Mouse (Mus musculus) small intestine, adult 2 months (tissue): ENCODE results near the gene Cenpb. TPM values are rescaled to one million over a fixed set of nuclear protein-coding genes. Genes with fewer than 3 reads are reported as not detected.

Experiments used
- H3K27ac ChIP-seq: fragments of 200-500 bp; 2 replicates; pipeline ENCODE4 v1.5.1; 2012; ENCODE audit warnings: low read depth, low read length, control low read depth, inconsistent platforms; ENCODE audit not compliant: insufficient read depth
- H3K27me3 ChIP-seq: fragments of 200-500 bp; 2 replicates; pipeline ENCODE4 v1.6.1; 2012; ENCODE audit warnings: mild to moderate bottlenecking, moderate library complexity, low read length, inconsistent platforms; ENCODE audit not compliant: control insufficient read depth, insufficient read depth
- H3K36me3 ChIP-seq: fragments of 200-500 bp; 2 replicates; pipeline ENCODE4 v1.6.1; 2012; ENCODE audit warnings: mild to moderate bottlenecking, low read length, control low read depth, inconsistent platforms; ENCODE audit not compliant: control insufficient read depth, insufficient read depth
- H3K4me1 ChIP-seq: fragments of 200-500 bp; 2 replicates; pipeline ENCODE4 v1.6.1; 2012; ENCODE audit warnings: low read length, inconsistent platforms, mixed read lengths; ENCODE audit not compliant: control insufficient read depth, insufficient read depth, insufficient read length
- H3K4me3 ChIP-seq: fragments of 200-500 bp; 2 replicates; pipeline ENCODE4 v1.5.1; 2012; ENCODE audit warnings: low read depth, mild to moderate bottlenecking, control low read depth, inconsistent platforms, low read length, moderate library complexity
- CTCF ChIP-seq: fragments of 200-500 bp; IDR thresholded peaks from 2 replicates; pipeline ENCODE4 v1.5.1; 2012; ENCODE audit warnings: low read depth, mild to moderate bottlenecking, control low read depth, inconsistent platforms, low read length, moderate library complexity, mixed read lengths; ENCODE audit not compliant: insufficient replicate concordance, insufficient read length; ENCODE audit errors: extremely low read depth
- POLR2A ChIP-seq: fragments of 200-500 bp; IDR thresholded peaks from 2 replicates; pipeline ENCODE4 v1.6.1; 2012; ENCODE audit warnings: low read depth, mild to moderate bottlenecking, control low read depth, inconsistent platforms, low read length, moderate library complexity
- WGBS: fragments of 180-500 bp; shearing (Covaris S2); methylation state at CpG from one replicate; pipeline ENCODE4 v1.1.7; 2018; 5-methylcytosine and 5-hydroxymethylcytosine counted together
- polyA plus RNA-seq: library from polyadenylated mRNA; depleted of rRNA; stranded (reverse); fragments of >200 nt; gene quantifications from 2 replicates; pipeline ENCODE4 v1.2.3, GENCODE M21; 2012

Gene Cenpb
- polyA plus RNA-seq, 1 experiment, result 95.1 TPM

GRCm38 (mm10) chr2:131208356-131208755 lies 28.5 kb upstream of the Cenpb start:
- no peak overlapping the region for H3K4me3 ChIP-seq
- H3K4me1 ChIP-seq, result peaks cover 43% of the 10 kb centered on the region
- H3K36me3 ChIP-seq, result peaks cover 8% of the 10 kb centered on the region; the same call in 1 of the 2 replicates
- no peak for TF ChIP-seq POLR2A
- TF ChIP-seq CTCF, result no peak
- 86% methylated on average over 2 of the region's 2 CpGs for WGBS
- H3K27ac ChIP-seq, result no peak overlapping the region
- no peaks in the 10 kb centered on the region for H3K27me3 ChIP-seq

- Histone ChIP-seq H3K27ac (no peak within 1 kb of the TSS), H3K36me3 (no peaks in the 10 kb centered on the region), H3K4me1 (peaks cover 33% of the 10 kb centered on the region), H3K4me3 (no peak within 1 kb of the TSS), H3K27me3 (no peaks in the 10 kb centered on the region)
- 88% methylated on average over 4 of the region's 4 CpGs for WGBS
- no peak for TF ChIP-seq CTCF
- no peak for TF ChIP-seq POLR2A
Measured at GRCm38 (mm10) chr2:131206778-131207177, 26.9 kb upstream of the Cenpb start, which contains the start of gene Ap5s1. Gene Ap5s1, plus strand, starts transcription at chr2:131207078.

GRCm38 (mm10) chr2:131205521-131206182 lies 25.8 kb upstream of the Cenpb start:
- TF ChIP-seq CTCF (no peak), POLR2A (no peak)
- H3K4me3 ChIP-seq, result no peak overlapping the region
- no peaks in the 10 kb centered on the region for H3K27me3 ChIP-seq
- no peak overlapping the region for H3K27ac ChIP-seq
- 67% methylated on average over 8 of the region's 8 CpGs for WGBS
- no peaks in the 10 kb centered on the region for H3K36me3 ChIP-seq
- H3K4me1 ChIP-seq, result peaks cover 32% of the 10 kb centered on the region

- TF ChIP-seq CTCF (no peak), POLR2A (peak; percentile 29; the same call in 1 of the 2 replicates)
- Histone ChIP-seq H3K27me3 (no peaks in the 10 kb centered on the region), H3K4me3 (peak overlapping the region; percentile 11; the same call in 1 of the 2 replicates), H3K36me3 (no peaks in the 10 kb centered on the region; the same call in 1 of the 2 replicates), H3K27ac (peak overlapping the region; percentile 86), H3K4me1 (peaks cover 28% of the 10 kb centered on the region)
- 2% methylated on average over 7 of the region's 7 CpGs for WGBS
Measured at GRCm38 (mm10) chr2:131204410-131204981, 24.6 kb upstream of the Cenpb start.

GRCm38 (mm10) chr2:131203816-131204409 lies 24.0 kb upstream of the Cenpb start:
- H3K4me3 ChIP-seq, result no peak overlapping the region
- H3K27ac ChIP-seq, result peak overlapping the region; percentile 86
- H3K27me3 ChIP-seq, result no peaks in the 10 kb centered on the region
- 40% methylated on average over 6 of the region's 6 CpGs for WGBS
- no peaks in the 10 kb centered on the region; the same call in 1 of the 2 replicates for H3K36me3 ChIP-seq
- peaks cover 23% of the 10 kb centered on the region for H3K4me1 ChIP-seq
- TF ChIP-seq POLR2A, result no peak
- no peak for TF ChIP-seq CTCF

- no peak for TF ChIP-seq POLR2A
- no peak for TF ChIP-seq CTCF
- 70% methylated on average over 3 of the region's 3 CpGs for WGBS
- H3K4me3 ChIP-seq, result no peak overlapping the region
Measured at GRCm38 (mm10) chr2:131201262-131201661, 21.4 kb upstream of the Cenpb start.

GRCm38 (mm10) chr2:131200710-131201109 lies 20.8 kb upstream of the Cenpb start:
- Histone ChIP-seq H3K4me1 (peaks cover 14% of the 10 kb centered on the region; the same call in 1 of the 2 replicates), H3K36me3 (peaks cover 6% of the 10 kb centered on the region), H3K27ac (no peak overlapping the region), H3K27me3 (no peaks in the 10 kb centered on the region), H3K4me3 (no peak overlapping the region)
- TF ChIP-seq CTCF (no peak), POLR2A (no peak)
- 82% methylated on average over 2 of the region's 2 CpGs for WGBS

More at GRCm38 (mm10) chr2:131201262-131201661, 21.4 kb upstream of the Cenpb start:
- H3K36me3 ChIP-seq, result peaks cover 3% of the 10 kb centered on the region
- H3K4me1 ChIP-seq, result peaks cover 17% of the 10 kb centered on the region; the same call in 1 of the 2 replicates
- no peaks in the 10 kb centered on the region for H3K27me3 ChIP-seq
- no peak overlapping the region for H3K27ac ChIP-seq
